Mouse (Mus musculus) brain, embryonic 14.5 days (tissue): Measurements from ENCODE around the gene Scn1b. TPM values are rescaled to one million over a fixed set of nuclear protein-coding genes. Genes with fewer than 3 reads are reported as not detected.

ENCODE experiments used
- DNase-seq: peaks from one replicate; pipeline ENCODE4 v3.0.0-alpha.2; 2011; ENCODE audit warnings: low read depth
- CTCF ChIP-seq: fragments of 200-500 bp; IDR thresholded peaks from 2 replicates; pipeline ENCODE4 v1.5.1; 2012; ENCODE audit warnings: inconsistent platforms, mild to moderate bottlenecking, moderate library complexity, borderline replicate concordance; ENCODE audit not compliant: insufficient read depth, insufficient read length; ENCODE audit errors: extremely low read depth
- POLR2A ChIP-seq: fragments of 200-500 bp; IDR thresholded peaks from 2 replicates; pipeline ENCODE4 v1.6.1; 2012; ENCODE audit warnings: mild to moderate bottlenecking, inconsistent platforms, borderline replicate concordance; ENCODE audit not compliant: poor library complexity, insufficient read depth, insufficient read length, severe bottlenecking; ENCODE audit errors: extremely low read depth
- polyA plus RNA-seq: library from polyadenylated mRNA; depleted of rRNA; stranded (reverse); fragments of >200 nt; gene quantifications from 2 replicates; pipeline ENCODE4 v1.2.3, GENCODE M21; 2012

The Scn1b gene
- polyA plus RNA-seq, 1 experiment, result 12.9 TPM

DNA sequence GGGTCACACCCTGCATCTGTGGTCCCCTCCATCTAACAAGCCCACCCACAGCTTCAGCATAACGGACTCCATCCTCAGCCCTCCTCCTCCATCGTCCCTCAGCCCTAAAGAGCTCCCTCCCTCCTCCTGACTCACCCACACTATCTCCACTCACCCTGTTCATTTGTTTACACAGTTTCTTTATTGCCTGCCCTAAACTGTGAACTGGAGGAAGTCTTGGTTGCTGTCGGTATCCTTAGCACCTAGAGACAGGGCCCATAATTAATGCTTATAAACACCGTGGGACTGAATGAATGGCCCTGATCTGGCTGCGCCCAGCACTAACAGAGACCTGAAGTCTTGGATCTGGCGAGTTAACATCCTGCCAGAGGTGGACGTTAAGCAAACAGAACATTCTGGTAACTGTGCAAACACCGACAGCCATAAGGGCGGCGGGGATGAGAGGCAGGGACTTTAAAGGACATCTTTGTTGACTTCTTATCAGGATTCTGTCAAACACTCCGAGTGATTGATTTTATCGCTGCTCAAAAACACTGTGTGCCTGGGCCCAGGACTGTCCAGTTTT, 18.9 kb upstream of the Scn1b start:
- no peak for DNase-seq
- no peak for TF ChIP-seq CTCF
- no peak for TF ChIP-seq POLR2A

DNA sequence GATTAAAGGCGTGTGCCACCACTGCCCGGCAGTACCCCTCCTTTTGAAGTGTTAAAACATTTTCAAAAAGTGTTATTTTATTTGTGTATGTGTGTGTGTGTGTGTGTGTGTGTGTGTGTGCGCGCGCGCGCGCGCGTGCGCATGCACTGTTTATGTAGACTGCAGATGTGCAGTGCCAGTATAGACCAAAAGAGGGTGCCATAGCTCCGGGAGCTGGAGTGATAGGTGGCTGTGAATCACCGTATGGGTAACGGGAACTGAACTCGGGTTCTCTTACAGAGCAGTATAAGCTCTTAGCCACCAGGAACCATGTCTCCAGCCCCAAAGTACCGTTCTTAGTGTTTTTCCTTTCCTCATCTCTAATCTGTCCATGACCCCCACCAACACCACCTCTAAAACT, 18.1 kb upstream of the Scn1b start:
- no peak for TF ChIP-seq POLR2A
- no peak for TF ChIP-seq CTCF
- DNase-seq, result no peak

DNA sequence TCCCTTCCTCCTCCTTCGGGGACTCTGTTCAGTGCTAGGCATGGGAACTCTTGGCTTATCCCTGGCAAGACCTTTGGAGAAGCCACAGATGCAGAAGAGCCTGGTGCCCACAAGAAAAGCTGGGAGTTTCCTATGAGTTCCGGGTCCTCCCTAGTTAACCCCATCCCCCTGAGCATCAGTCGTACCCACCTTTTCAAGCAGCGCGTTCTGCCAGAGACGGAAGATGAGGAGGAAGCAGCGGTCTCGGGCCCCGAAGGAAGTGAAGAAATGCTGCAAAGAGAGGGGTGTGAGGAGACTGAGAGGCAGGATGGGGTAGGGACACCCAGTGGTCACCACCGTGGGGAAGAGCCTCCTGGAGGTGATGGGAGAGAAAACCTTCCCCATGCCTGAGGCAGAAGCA, 14.1 kb upstream of the Scn1b start:
- TF ChIP-seq CTCF, result no peak
- TF ChIP-seq POLR2A, result no peak
- no peak for DNase-seq

DNA sequence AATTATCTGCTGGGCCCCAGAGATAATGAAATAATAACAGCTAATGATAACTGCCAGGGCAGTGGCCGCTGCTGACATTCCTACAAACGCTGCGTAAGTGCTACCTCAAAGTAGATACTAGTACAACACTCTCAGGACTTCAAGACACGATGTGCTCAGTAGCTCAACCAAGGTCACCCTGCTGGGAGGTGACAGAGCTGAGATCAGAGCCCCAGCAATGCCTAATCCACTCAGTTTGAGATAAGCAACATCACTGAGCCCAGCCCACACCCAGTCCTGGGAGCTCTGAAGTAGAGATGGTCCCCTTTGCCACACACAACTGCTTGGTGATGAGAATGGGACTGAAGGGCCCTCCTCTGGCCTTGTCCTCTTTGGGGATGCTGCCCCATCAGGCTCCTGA, 13.5 kb upstream of the Scn1b start:
- DNase-seq, result no peak
- TF ChIP-seq POLR2A (no peak), CTCF (no peak)

DNA sequence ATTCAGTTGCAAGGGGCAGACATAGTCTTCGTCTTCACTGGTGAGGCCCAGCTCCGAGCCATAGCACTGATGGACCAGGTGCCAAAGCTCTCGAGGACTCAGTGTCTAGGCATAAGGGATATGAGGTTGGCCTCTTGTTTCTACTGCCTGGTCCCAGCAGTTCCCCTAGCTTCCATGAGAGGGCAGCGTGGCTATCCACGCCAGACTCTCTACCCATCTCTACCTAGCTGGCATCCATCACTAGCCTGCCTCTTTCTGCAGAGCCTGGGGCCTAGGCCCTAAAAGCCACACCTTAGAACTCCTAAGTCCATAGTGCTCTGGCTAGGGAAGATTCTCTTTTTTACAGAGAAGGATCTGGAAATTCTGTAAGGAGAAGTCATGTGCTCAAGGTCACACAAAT, 13.0 kb upstream of the Scn1b start:
- DNase-seq, result peak; percentile 56
- TF ChIP-seq POLR2A (no peak), CTCF (peak; percentile 84)

DNA sequence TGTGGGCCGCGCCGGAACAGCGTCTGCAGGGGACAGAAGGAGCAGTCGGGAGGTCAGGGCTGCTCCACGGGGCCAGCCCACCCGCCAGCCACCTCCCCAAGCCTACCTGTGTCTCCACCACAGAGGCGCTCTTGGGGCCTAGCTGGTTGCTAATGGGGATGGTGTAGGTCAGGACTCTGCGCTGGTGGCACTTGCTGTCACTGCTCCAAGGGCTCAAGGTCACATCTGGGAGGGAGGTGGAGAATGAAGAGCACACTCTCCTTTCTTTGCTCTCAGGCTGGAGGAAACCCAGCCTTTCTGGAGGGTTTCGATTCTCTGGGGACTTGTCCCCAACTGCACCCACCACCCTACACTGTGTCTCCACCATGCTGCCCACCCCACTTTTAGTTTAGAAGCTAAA, 8.9 kb upstream of the Scn1b start:
- TF ChIP-seq CTCF, result no peak
- no peak for TF ChIP-seq POLR2A

DNA sequence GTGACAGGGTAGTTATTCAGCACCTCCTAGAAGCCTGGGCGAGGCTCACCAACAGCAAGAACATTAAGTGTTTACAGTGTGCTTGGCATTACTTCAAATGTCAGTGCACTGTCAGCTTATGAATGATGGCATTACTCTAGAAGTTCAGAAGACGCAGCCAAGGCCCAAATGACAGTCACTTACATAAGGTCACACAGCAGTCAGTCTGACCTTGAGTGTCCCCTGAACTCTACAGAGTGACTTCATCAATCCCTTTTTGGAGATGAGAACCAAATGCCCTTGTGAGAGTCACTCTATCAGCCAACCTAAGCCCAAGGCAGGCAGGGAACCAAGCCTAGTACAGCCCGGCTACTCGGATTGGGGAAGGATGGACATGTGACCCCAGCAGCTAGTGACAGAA, 5.1 kb upstream of the Scn1b start:
- TF ChIP-seq POLR2A (no peak), CTCF (no peak)
- DNase-seq, result no peak

More for the DNA sequence above, 8.9 kb upstream of the Scn1b start:
- DNase-seq, result no peak

DNA sequence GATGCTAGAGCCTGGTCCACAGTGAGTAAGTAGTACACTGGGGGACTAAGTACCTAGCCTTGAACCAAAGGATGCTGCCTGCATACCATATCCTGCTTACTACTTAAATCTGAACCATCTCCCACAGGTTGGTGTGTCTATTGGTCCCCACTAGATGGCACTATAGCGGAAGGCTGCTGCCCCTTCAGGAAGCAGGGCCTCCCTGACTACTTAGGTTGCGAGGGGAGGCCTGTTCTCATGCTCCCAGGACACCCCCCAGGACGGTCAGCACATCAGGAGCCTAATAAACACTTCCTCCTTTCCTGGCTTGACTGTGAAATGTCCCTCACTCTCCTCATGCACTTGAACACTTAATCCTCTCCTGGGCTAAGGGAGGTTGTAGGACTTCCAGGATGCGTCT, 4.0 kb upstream of the Scn1b start:
- TF ChIP-seq POLR2A (no peak), CTCF (peak; percentile 81; the same call in 1 of the 2 replicates)
- DNase-seq, result peak; percentile 78

DNA sequence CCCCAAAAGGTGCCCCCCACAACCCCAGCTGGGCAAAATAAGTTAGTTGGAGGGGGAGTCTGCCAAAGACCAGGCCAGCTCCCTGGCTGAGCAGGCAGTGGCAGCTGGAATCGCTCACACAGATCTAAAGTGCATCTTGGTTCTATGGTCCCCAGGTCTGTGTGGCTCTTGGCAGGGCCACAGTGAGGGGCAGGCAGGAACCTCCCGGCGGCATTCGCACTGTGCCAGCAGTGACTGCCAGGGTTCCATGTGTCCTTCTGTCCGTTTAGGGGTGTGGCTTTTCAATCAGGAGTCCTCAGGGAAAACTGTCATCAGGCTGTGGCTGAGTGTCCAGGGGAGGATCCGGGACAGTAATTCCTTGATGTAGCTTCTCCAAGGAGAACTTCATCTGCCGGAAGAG, 3.4 kb upstream of the Scn1b start:
- DNase-seq, result no peak
- TF ChIP-seq POLR2A, result no peak
- no peak for TF ChIP-seq CTCF

DNA sequence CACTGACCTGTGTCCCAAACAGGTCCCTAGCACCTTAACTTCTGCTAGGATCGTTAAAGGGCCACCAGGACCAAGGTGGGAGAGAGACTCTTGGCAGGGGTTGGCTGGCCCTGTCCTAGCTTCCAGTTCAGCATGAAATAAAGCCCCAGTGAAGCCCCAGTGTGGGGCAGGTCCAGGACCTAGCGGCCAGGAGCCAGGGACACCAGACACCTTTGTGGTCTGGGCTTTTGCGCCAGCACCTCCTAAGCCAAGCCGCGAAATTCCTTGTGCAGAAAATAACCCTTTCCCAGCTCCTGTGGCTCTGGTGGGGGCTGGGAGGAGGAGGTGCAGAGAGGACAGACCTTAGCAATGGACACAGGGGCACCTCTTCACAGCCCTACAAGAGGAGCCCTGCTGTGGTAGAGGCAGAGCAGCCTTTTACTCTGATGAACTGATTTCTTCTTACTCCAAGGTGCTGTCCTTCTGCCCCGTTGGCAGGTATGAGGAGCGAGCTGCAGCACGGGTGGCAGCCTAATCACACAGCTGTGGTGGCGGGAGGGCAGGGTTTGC, 1.4 kb upstream of the Scn1b start:
- TF ChIP-seq POLR2A (no peak), CTCF (no peak)
- DNase-seq, result no peak

DNA sequence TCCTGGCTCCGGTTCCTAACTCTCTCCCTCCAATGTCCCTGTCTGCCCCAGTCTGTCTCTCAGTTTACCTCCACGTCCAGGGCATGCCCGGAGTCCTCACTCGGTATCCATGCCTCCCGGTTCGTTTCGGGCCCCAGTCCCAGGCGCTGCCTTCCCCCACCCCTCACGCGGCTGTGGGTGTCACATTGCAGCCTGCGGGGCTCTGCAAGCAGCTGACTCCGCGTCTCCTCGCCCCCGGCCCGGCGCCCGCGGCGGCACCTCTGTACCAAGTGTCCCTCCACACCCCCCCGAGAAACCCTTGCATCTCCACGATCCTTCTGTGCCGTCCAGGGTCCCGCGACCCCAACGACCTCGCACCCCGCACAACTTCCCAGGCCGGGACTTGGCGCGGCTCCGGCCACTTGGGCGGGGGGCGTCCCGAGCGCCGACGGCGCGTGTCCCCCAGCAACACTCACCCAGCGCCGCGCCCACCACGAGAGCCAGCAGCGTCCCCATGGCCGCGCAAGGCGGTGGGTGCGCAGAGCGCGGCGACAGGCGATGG, 522 bp downstream of the Scn1b start:
- DNase-seq, result no peak
- TF ChIP-seq CTCF (no peak), POLR2A (no peak)

DNA sequence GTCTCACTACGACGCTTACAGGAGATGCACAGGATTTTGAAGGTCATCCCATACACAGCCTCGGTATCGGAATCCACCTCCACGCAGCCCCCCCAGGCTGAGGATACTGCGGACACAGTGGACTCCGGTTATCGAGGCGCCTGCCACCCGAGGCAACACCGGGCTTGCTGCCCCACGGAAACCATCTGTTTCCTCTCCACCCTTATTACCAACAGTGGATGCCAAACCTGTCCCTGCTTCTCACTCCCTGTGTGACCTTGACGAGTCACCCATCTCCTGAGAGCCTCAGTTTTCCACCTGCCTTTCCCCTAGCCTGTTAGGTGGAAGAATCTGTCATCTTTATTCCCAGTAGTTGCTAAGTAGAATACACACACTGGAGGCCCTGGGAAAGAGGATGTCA, 1.7 kb downstream of the Scn1b start:
- TF ChIP-seq POLR2A, result no peak
- no peak for TF ChIP-seq CTCF
- no peak for DNase-seq
